Mouse (Mus musculus): ENCODE measurements at regions not wholly inside any gene's neighbourhood (a gene's known extent, or its start where the extent isn't known, plus 50 kb on each side); places are given as distances from the start of the nearest gene placed in this dataset.

- Histone ChIP-seq H3K36me3 (ENCODE audit: insufficient read depth, low read length) (no peaks in the 10 kb centered on the region), H3K9me3 (ENCODE audit: low read length) (peaks cover 3% of the 10 kb centered on the region; the same call in 1 of the 2 replicates), H3K4me1 (replicated peaks; ENCODE audit: low read depth, low read length) (no peaks in the 10 kb centered on the region), H3K27me3 (ENCODE audit: insufficient read depth, low read length) (no peaks in the 10 kb centered on the region), H3K4me3 (replicated peaks; ENCODE audit: low read length) (no peak overlapping the region)
- TF ChIP-seq CTCF (conservative IDR thresholded peaks at IDR 0.05; ENCODE audit: low read length) (no peak), POU5F1 (IDR thresholded peaks at IDR 0.05; ENCODE audit: borderline replicate concordance, low read length) (no peak), NANOG (IDR thresholded peaks at IDR 0.05; ENCODE audit: borderline replicate concordance, low read length) (no peak)
Observed at GRCm38 (mm10) chr15:22121746-22122145, 427.1 kb upstream of the Cdh18 start.

GRCm38 (mm10) chr15:22151894-22152494 lies 396.8 kb upstream of the Cdh18 start:
- TF ChIP-seq CTCF (conservative IDR thresholded peaks at IDR 0.05; ENCODE audit: low read length) (no peak), NANOG (IDR thresholded peaks at IDR 0.05; ENCODE audit: borderline replicate concordance, low read length) (no peak), POU5F1 (IDR thresholded peaks at IDR 0.05; ENCODE audit: borderline replicate concordance, low read length) (no peak)
- Histone ChIP-seq H3K4me1 (replicated peaks; ENCODE audit: low read depth, low read length) (no peaks in the 10 kb centered on the region), H3K36me3 (ENCODE audit: insufficient read depth, low read length) (no peaks in the 10 kb centered on the region), H3K9me3 (ENCODE audit: low read length) (no peaks in the 10 kb centered on the region), H3K27me3 (ENCODE audit: insufficient read depth, low read length) (no peaks in the 10 kb centered on the region), H3K4me3 (replicated peaks; ENCODE audit: low read length) (no peak overlapping the region)

- no peaks in the 10 kb centered on the region for H3K36me3 ChIP-seq (ENCODE audit: insufficient read depth, low read length)
- no peaks in the 10 kb centered on the region for H3K27me3 ChIP-seq (ENCODE audit: insufficient read depth, low read length)
- H3K4me3 ChIP-seq (replicated peaks; ENCODE audit: low read length), result no peak overlapping the region
- no peaks in the 10 kb centered on the region for H3K9me3 ChIP-seq (ENCODE audit: low read length)
- TF ChIP-seq NANOG (IDR thresholded peaks at IDR 0.05; ENCODE audit: borderline replicate concordance, low read length), result no peak
- no peak for TF ChIP-seq POU5F1 (IDR thresholded peaks at IDR 0.05; ENCODE audit: borderline replicate concordance, low read length)
- no peak for TF ChIP-seq CTCF (conservative IDR thresholded peaks at IDR 0.05; ENCODE audit: low read length)
- no peaks in the 10 kb centered on the region for H3K4me1 ChIP-seq (replicated peaks; ENCODE audit: low read depth, low read length)
Observed at GRCm38 (mm10) chr15:22152678-22153077, 396.1 kb upstream of the Cdh18 start.

GRCm38 (mm10) chr15:22170302-22170701 lies 378.5 kb upstream of the Cdh18 start:
- no peaks in the 10 kb centered on the region for H3K4me1 ChIP-seq (replicated peaks; ENCODE audit: low read depth, low read length)
- no peaks in the 10 kb centered on the region for H3K27me3 ChIP-seq (ENCODE audit: insufficient read depth, low read length)
- no peak overlapping the region for H3K4me3 ChIP-seq (replicated peaks; ENCODE audit: low read length)
- no peak for TF ChIP-seq POU5F1 (IDR thresholded peaks at IDR 0.05; ENCODE audit: borderline replicate concordance, low read length)
- no peak for TF ChIP-seq NANOG (IDR thresholded peaks at IDR 0.05; ENCODE audit: borderline replicate concordance, low read length)
- no peak for TF ChIP-seq CTCF (conservative IDR thresholded peaks at IDR 0.05; ENCODE audit: low read length)
- no peaks in the 10 kb centered on the region for H3K36me3 ChIP-seq (ENCODE audit: insufficient read depth, low read length)
- H3K9me3 ChIP-seq (ENCODE audit: low read length), result no peaks in the 10 kb centered on the region

GRCm38 (mm10) chr15:22208991-22209390 lies 339.8 kb upstream of the Cdh18 start:
- TF ChIP-seq NANOG (IDR thresholded peaks at IDR 0.05; ENCODE audit: borderline replicate concordance, low read length) (no peak), POU5F1 (IDR thresholded peaks at IDR 0.05; ENCODE audit: borderline replicate concordance, low read length) (no peak), CTCF (conservative IDR thresholded peaks at IDR 0.05; ENCODE audit: low read length) (no peak)
- H3K36me3 ChIP-seq (ENCODE audit: insufficient read depth, low read length), result no peaks in the 10 kb centered on the region
- H3K27me3 ChIP-seq (ENCODE audit: insufficient read depth, low read length), result no peaks in the 10 kb centered on the region
- H3K4me1 ChIP-seq (replicated peaks; ENCODE audit: low read depth, low read length), result no peaks in the 10 kb centered on the region
- no peaks in the 10 kb centered on the region for H3K9me3 ChIP-seq (ENCODE audit: low read length)
- H3K4me3 ChIP-seq (replicated peaks; ENCODE audit: low read length), result no peak overlapping the region

GRCm38 (mm10) chr15:22232629-22233028 lies 316.2 kb upstream of the Cdh18 start:
- no peak overlapping the region for H3K4me3 ChIP-seq (replicated peaks; ENCODE audit: low read length)
- no peaks in the 10 kb centered on the region for H3K9me3 ChIP-seq (ENCODE audit: low read length)
- no peak for TF ChIP-seq CTCF (conservative IDR thresholded peaks at IDR 0.05; ENCODE audit: low read length)
- no peak for TF ChIP-seq NANOG (IDR thresholded peaks at IDR 0.05; ENCODE audit: borderline replicate concordance, low read length)
- H3K4me1 ChIP-seq (replicated peaks; ENCODE audit: low read depth, low read length), result no peaks in the 10 kb centered on the region
- no peaks in the 10 kb centered on the region for H3K27me3 ChIP-seq (ENCODE audit: insufficient read depth, low read length)
- H3K36me3 ChIP-seq (ENCODE audit: insufficient read depth, low read length), result no peaks in the 10 kb centered on the region

- no peaks in the 10 kb centered on the region for H3K27me3 ChIP-seq (ENCODE audit: insufficient read depth, low read length)
- H3K36me3 ChIP-seq (ENCODE audit: insufficient read depth, low read length), result no peaks in the 10 kb centered on the region
- no peaks in the 10 kb centered on the region for H3K4me1 ChIP-seq (replicated peaks; ENCODE audit: low read depth, low read length)
- no peak for TF ChIP-seq NANOG (IDR thresholded peaks at IDR 0.05; ENCODE audit: borderline replicate concordance, low read length)
- no peak for TF ChIP-seq POU5F1 (IDR thresholded peaks at IDR 0.05; ENCODE audit: borderline replicate concordance, low read length)
- no peak for TF ChIP-seq CTCF (conservative IDR thresholded peaks at IDR 0.05; ENCODE audit: low read length)
- no peak overlapping the region for H3K4me3 ChIP-seq (replicated peaks; ENCODE audit: low read length)
- no peaks in the 10 kb centered on the region for H3K9me3 ChIP-seq (ENCODE audit: low read length)
Observed at GRCm38 (mm10) chr15:22280919-22281318, 267.9 kb upstream of the Cdh18 start.

- H3K4me3 ChIP-seq (replicated peaks; ENCODE audit: low read length), result no peak overlapping the region
- H3K36me3 ChIP-seq (ENCODE audit: insufficient read depth, low read length), result no peaks in the 10 kb centered on the region
- no peaks in the 10 kb centered on the region for H3K27me3 ChIP-seq (ENCODE audit: insufficient read depth, low read length)
- no peaks in the 10 kb centered on the region for H3K9me3 ChIP-seq (ENCODE audit: low read length)
- TF ChIP-seq POU5F1 (IDR thresholded peaks at IDR 0.05; ENCODE audit: borderline replicate concordance, low read length) (no peak), CTCF (conservative IDR thresholded peaks at IDR 0.05; ENCODE audit: low read length) (no peak), NANOG (IDR thresholded peaks at IDR 0.05; ENCODE audit: borderline replicate concordance, low read length) (no peak)
- H3K4me1 ChIP-seq (replicated peaks; ENCODE audit: low read depth, low read length), result no peaks in the 10 kb centered on the region
Observed at GRCm38 (mm10) chr15:22311016-22311415, 237.8 kb upstream of the Cdh18 start.

GRCm38 (mm10) chr15:22318992-22319391 lies 229.8 kb upstream of the Cdh18 start:
- H3K36me3 ChIP-seq (ENCODE audit: insufficient read depth, low read length), result no peaks in the 10 kb centered on the region
- H3K4me3 ChIP-seq (replicated peaks; ENCODE audit: low read length), result no peak overlapping the region
- H3K9me3 ChIP-seq (ENCODE audit: low read length), result peaks cover 28% of the 10 kb centered on the region
- H3K4me1 ChIP-seq (replicated peaks; ENCODE audit: low read depth, low read length), result no peaks in the 10 kb centered on the region
- no peak for TF ChIP-seq CTCF (conservative IDR thresholded peaks at IDR 0.05; ENCODE audit: low read length)
- TF ChIP-seq NANOG (IDR thresholded peaks at IDR 0.05; ENCODE audit: borderline replicate concordance, low read length), result no peak
- TF ChIP-seq POU5F1 (IDR thresholded peaks at IDR 0.05; ENCODE audit: borderline replicate concordance, low read length), result no peak
- no peaks in the 10 kb centered on the region for H3K27me3 ChIP-seq (ENCODE audit: insufficient read depth, low read length)

Measured in E14TG2a.4 (cell line).